Mouse (Mus musculus) right cerebral cortex, adult 18-20 months (tissue): ENCODE results near the gene Neurod1.

Source experiments
- DNase-seq: peaks from one replicate; pipeline ENCODE4 v3.0.0; 2022; ENCODE audit warnings: mixed read lengths

Neurod1 gene

DNA sequence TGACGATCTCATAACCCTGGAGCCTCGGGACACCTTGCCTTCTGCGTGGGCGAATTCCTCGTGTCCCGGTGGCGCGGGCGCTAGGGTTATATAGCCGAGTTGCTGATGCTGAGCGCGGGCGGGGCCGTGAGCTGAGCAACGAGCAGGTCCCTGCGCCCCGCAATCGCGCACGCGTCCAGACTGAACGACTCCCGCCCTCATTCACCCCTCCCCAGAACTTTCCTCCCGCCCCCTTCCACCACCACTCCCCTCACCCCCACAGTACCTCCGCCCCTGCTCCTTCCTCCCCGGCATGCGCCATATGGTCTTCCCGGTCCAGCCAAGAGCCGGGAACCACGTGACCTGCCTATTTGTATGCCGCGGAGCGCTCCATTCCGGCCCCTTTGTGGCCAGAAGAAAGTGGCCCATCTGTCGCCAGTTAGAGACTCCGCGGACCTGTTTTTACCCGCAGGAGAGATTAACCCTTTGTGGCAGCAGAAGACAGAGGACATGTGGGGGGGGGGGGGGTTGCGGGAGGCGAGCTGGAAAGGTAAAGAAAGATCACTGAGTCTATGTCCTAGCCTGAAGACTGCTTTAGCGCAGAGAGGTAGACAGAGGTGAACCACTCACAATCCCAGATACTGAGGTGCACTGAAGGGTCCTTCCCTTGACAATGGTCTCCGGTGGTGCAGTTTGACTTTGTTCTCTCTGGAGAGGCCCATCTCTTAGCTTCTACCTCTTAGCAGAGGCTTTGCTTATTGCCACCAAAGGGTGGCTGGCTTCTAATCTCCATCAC lies at the start of gene Neurod1, which contains the start of gene Cerkl:
Gene Neurod1 (minus strand): TSS at position 177 of the 775 bp plus-strand sequence.
Gene Cerkl (minus strand): TSS at position 211 of the 775 bp plus-strand sequence.
- DNase-seq = peak; percentile 71

GRCm38 (mm10) chr2:79498990-79499755 lies 42.6 kb upstream of the Neurod1 start:
- peak; percentile 76 for DNase-seq

- no peak for DNase-seq
These were observed 28.6 kb upstream of the Neurod1 start for GRCm38 (mm10) chr2:79485127-79485526.

- no peak for DNase-seq
These were observed 26.0 kb upstream of the Neurod1 start for GRCm38 (mm10) chr2:79482511-79482910.

DNA sequence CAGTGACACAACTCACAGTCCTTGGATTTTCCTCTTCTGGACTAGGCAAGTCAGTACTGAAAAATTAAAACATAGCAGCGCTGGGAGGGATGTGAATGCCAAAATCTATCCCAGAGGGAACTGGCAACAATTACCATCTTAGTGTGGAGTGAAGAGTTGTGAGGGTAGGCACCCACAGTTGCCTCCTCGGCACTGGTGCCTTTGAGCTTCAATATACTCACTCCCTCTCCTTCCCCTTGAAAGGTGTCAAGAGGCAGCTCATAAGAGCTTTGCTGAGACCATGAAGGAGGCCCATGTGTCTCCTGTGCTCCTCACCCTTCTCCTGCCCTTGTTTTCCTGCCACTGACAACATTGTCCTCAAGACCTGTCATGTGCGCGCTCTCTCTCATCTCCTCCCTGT lies 5.9 kb upstream of the Neurod1 start:
- DNase-seq = no peak

- no peak for DNase-seq
These were observed 5.3 kb upstream of the Neurod1 start for GRCm38 (mm10) chr2:79461861-79462260.

- no peak for DNase-seq
These were observed 4.0 kb upstream of the Neurod1 start for GRCm38 (mm10) chr2:79460586-79460985.

DNA sequence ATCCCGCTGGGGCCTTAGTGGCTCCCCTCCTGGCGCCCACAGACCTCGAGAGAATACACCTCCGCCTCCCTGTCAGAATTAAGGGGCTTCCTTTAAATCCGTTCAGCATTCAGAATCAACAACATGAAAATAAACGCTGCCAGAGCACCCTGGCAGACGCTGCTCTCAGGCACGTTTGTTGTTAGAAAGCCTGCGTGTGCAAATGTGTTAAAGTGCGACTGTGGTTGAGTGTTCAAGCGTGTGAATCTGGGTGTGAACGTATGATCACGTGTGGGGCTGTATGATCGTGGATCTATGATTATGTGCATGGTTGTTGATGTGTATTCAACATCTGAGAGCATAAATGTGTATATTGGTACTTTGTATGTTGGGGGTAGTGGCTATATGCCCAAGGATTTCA lies 3.6 kb upstream of the Neurod1 start:
- DNase-seq = no peak

- peak; percentile 5 for DNase-seq
These were observed 2.8 kb upstream of the Neurod1 start for GRCm38 (mm10) chr2:79459061-79460045.

GRCm38 (mm10) chr2:79457932-79458331 lies 1.4 kb upstream of the Neurod1 start:
- no peak for DNase-seq

GRCm38 (mm10) chr2:79457434-79457833 lies 883 bp upstream of the Neurod1 start:
- DNase-seq = peak; percentile 2

DNA sequence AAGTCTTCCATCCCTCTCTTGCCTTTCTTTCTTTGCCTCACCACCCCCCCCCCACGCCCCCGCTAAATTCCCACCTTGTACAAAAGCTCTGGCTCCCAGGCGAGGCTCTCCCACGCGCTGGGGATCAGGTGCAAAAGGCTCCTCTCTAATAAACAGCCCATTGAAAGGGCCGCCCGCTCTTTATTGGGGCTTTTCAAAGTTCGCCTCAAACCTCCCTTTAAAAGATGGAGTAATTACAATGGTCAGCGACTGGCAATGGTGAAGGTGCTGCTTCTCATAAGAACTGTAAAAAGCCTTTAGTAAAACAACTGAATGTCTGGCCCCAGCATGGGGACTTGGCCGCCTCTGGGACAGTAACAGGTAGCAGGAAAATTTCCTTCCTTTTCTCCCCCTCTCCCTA lies 905 bp downstream of the Neurod1 start:
- DNase-seq = peak; percentile 29

- DNase-seq = peak; percentile 18
These were observed 1.6 kb downstream of the Neurod1 start for GRCm38 (mm10) chr2:79454786-79455446.

DNA sequence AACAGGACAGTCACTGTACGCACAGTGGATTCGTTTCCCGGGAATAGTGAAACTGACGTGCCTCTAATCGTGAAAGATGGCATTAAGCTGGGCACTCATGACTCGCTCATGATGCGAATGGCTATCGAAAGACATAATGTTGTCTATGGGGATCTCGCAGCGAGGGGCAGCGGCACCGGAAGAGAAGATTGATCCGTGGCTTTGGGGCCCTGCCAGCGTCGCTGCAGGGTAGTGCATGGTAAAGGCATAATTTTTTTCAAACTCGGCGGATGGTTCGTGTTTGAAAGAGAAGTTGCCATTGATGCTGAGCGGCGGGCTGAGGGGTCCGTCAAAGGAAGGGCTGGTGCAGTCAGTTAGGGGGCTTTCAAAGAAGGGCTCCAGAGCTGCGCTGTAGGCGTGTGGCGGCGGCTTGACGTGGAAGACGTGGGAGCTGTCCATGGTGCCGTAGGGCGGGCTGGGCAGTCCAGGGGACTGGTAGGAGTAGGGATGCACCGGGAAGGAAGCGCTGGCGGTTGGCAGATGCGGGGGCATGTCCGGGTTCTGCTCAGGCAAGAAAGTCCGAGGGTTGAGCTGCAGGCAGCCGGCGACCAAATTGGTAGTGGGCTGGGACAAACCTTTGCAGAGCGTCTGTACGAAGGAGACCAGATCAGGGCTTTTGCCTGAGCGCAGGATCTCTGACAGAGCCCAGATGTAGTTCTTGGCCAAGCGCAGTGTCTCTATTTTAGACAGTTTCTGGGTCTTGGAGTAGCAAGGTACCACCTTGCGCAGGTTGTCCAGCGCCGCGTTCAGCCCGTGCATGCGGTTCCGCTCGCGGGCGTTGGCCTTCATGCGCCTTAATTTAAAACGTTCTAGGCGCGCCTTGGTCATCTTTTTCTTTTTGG lies 2.4 kb downstream of the Neurod1 start:
- peak; percentile 64 for DNase-seq

- DNase-seq = no peak
These were observed 5.1 kb downstream of the Neurod1 start for GRCm38 (mm10) chr2:79451438-79451837.

DNA sequence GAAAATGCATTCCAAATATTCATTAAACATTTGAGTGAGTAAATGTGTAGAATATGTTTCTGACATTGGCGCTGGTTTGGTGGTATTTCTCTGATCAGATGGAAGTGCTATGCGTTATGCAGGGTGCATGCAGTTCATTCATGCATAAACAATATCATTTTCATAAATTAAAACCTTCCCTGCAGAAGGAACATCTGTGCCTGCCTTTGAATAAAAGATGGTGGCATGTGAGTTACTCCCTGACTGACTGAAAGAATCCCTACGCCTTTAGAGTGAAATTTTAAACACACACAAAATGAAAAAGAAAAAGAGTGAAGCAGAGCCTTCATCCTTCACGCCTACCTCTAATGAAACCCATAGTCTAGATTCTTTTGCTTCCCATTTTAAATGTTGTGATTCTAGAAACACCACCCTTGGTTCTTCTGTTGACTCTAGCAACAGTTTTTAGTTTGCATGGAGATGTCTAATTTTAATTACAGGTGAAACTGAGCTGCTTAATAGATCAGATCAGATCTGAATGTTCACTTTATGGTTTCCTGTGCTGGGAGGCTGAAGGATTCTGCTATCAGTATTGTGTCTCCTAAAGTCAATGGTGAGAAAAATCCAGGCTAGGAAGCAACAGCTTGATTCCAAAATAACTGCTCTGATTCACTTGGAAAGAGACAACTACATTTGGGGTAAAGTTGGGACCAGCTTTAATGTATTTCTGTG lies 5.7 kb downstream of the Neurod1 start:
- no peak for DNase-seq

- no peak for DNase-seq
These were observed 7.2 kb downstream of the Neurod1 start for GRCm38 (mm10) chr2:79449371-79449770.

DNA sequence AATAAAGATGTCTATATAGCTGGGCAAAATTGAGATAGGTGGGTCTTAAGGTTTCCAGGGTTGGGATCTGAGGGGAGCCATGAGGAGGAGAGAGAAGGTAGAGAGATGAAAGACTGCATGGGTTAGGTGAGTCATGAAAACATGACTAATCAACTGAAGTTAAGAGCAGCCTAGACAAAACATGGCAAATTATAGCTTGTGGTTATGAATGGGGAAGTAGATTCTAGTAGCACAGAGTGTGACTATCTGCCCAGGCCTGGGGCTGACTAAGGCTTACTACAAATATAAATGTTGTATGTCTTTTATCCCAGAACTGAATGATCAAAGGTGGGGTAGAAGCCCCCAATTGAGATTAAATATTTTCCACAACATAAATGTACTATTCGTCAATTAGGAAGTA lies 9.4 kb downstream of the Neurod1 start:
- DNase-seq = no peak

GRCm38 (mm10) chr2:79443861-79444620 lies 12.5 kb downstream of the Neurod1 start:
- DNase-seq = no peak

DNA sequence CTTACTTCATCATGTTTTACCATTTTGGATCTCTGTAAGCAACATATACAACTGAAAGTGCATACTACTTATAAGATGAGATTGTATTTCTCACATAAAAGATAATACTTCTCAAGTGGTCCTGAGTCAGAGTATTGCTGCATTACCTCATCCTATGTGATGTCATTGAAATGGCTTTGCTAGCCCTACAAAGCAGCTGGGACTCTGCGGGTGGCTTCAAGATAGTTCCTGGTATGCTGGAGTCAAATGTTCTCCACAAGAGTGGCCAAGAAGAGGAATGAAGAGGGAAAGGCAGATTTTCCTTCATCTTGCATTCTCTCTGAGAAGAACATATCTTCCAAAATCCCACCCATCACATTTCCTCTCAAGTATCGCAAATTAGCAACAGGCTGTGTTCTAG lies 13.2 kb downstream of the Neurod1 start:
- DNase-seq = no peak
